In the genomic region with DNA sequence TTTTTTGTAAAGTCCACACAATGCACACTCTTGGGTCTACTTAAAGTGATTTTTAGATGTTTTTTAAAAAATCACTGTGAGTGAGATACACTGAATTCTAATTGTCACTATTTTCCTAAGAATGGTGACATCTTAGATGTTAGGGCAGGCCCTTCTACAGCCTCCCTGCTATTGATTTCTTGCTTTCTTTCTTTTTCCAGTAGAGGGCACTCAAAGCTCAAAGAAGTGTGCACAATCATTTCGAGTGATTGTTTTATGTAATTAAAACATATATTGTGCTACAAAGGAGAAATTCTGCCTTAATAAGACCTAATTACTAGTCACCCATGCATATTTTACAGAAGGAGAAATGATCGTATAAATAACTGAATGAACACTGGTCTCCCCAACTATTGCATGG, we compare ENCODE assay signal across 12 mouse cellular contexts. TPM values are rescaled to one million over a fixed set of nuclear protein-coding genes. Genes with fewer than 3 reads are reported as not detected.
DNase-seq lines count a peak whose midpoint lies in the region; ATAC-seq and TF ChIP-seq lines count a peak whose summit lies in the region.
"Had no signal": no experiment of that assay in that cellular context is flagged by ENCODE, and none has a peak within 500 bp of the region (broad histone marks: within the 10 kb centered on the region; RNA-seq: fewer than 3 reads in every experiment).

No protein-coding gene starts in this region.

- H3K27ac ChIP-seq in CH12.LX (ENCODE audit: insufficient read depth, low read depth) = no peak overlapping the region
- H3K27ac ChIP-seq: midbrain, embryonic 15.5 days had no signal

- no peaks in the 10 kb centered on the region for H3K36me3 ChIP-seq in CH12.LX (replicated peaks in 1 of 2; ENCODE audit: control insufficient read depth in 1 of 2, insufficient read depth in 1 of 2, low read length in 1 of 2)
- H3K36me3 ChIP-seq: midbrain, embryonic 15.5 days had no signal

- ATAC-seq in cerebellum, adult (ENCODE audit: insufficient number of reproducible peaks, low FRiP score, low TSS enrichment) = no peak
- ATAC-seq: intestine, embryonic 16.5 days; midbrain, embryonic 15.5 days had no signal

- in situ Hi-C loops in CH12.LX (cut with MboI; ENCODE audit: low pct_ligation_motif_present, low pct_unique_long_range_greater_than_20kb, low sequenced_read_pairs) = no loop called here

- H3K4me2 ChIP-seq in CH12.LX (ENCODE audit: insufficient read depth, low read depth, poor library complexity, severe bottlenecking) = no peak overlapping the region
- H3K4me2 ChIP-seq: midbrain, embryonic 15.5 days had no signal

- TF ChIP-seq RAD21 in CH12.LX (IDR thresholded peaks at IDR 0.05; ENCODE audit: low read depth, low read length) = peak; percentile 76

- peak; percentile 7 for DNase-seq in cerebellum, adult 9-10 months
- peak; percentile 2 for DNase-seq in kidney, adult 9 months
- no peak for DNase-seq in kidney, postnatal 4 days
- DNase-seq in CH12.LX (ENCODE audit: extremely low read depth) = peak; percentile 26
- peak; percentile 18 for DNase-seq in embryo, embryonic 11 days
- DNase-seq in right cerebral cortex, adult 18-20 months = no peak
- no peak for DNase-seq in gastrocnemius, adult 18-20 months (ENCODE audit: low spot score)
- DNase-seq: lung, adult 18-20 months; thymus, postnatal 4 days had no signal

- peak in 1 of 2 experiments; percentile 65; a peak in 2 of 4 replicates for TF ChIP-seq CTCF in CH12.LX (conservative IDR thresholded peaks at IDR 0.05 in 1 of 2, IDR thresholded peaks at IDR 0.05 in 1 of 2; ENCODE audit: low read depth in 2 of 2, low read length in 2 of 2)

- H3K4me1 ChIP-seq in CH12.LX (ENCODE audit: control insufficient read depth in 1 of 2, insufficient read depth in 2 of 2) = no peaks in the 10 kb centered on the region
- H3K4me1 ChIP-seq: midbrain, embryonic 15.5 days had no signal

- no peak for TF ChIP-seq EP300 in CH12.LX (IDR thresholded peaks at IDR 0.05; ENCODE audit: low read length)

- H3K9me3 ChIP-seq in CH12.LX (replicated peaks; ENCODE audit: low read length) = no peaks in the 10 kb centered on the region
- H3K9me3 ChIP-seq: midbrain, embryonic 15.5 days had no signal

- no peaks in the 10 kb centered on the region for H3K27me3 ChIP-seq in CH12.LX (replicated peaks)
- H3K27me3 ChIP-seq: midbrain, embryonic 15.5 days had no signal

- TF ChIP-seq POLR2A in CH12.LX (IDR thresholded peaks at IDR 0.05; ENCODE audit: low read depth, low read length) = no peak

- no peaks in the 10 kb centered on the region for H3K79me2 ChIP-seq in CH12.LX (replicated peaks; ENCODE audit: control insufficient read depth, extremely low read depth, insufficient read depth, poor library complexity, severe bottlenecking)

- dilution Hi-C loops in CH12.LX (cut with MboI; ENCODE audit: extremely low pct_ligation_motif_present, extremely low pct_unique_long_range_greater_than_20kb, low sequenced_read_pairs) = no loop called here

- no peak overlapping the region for H3K4me3 ChIP-seq in CH12.LX (replicated peaks in 1 of 3; ENCODE audit: low read depth in 2 of 3, low read length in 2 of 3, poor library complexity in 1 of 3)
- H3K4me3 ChIP-seq: midbrain, embryonic 15.5 days had no signal

- no peak overlapping the region for H3K9ac ChIP-seq in CH12.LX (ENCODE audit: insufficient read depth, low read depth)
- H3K9ac ChIP-seq: midbrain, embryonic 15.5 days had no signal

TF ChIP-seq in CH12.LX, 34 proteins besides CTCF, POLR2A, EP300 and RAD21:
- TF ChIP-seq MYC (IDR thresholded peaks at IDR 0.05; ENCODE audit: low read depth, low read length) (no peak), USF1 (IDR thresholded peaks at IDR 0.05; ENCODE audit: low read depth, low read length) (no peak), SMC3 (IDR thresholded peaks at IDR 0.05; ENCODE audit: low read depth, low read length) (peak; percentile 42), NRF1 (IDR thresholded peaks at IDR 0.05; ENCODE audit: low read depth, low read length) (no peak), BHLHE40 (IDR thresholded peaks at IDR 0.05; ENCODE audit: low read depth, low read length) (no peak), CHD2 (IDR thresholded peaks at IDR 0.05; ENCODE audit: low read length) (no peak)

RNA-seq across cellular contexts. Expression of gene Inhba, which starts 25.9 kb away (rescaled TPM):
- total RNA-seq in CH12.LX (2012; rRNA removed) (not detected in 2 replicates), CH12.LX (2014; rRNA removed) (not detected in 2 replicates)
- 0.05 TPM in 1 of 2 replicates, not detected in the other for polyA plus RNA-seq in CH12.LX (2012; ENCODE audit: insufficient read length, low read depth)
- 1 to 10 TPM in 1 of 2 experiments, under 1 TPM in 1; 0.75 to 2.3 TPM for total RNA-seq in gastrocnemius, adult 18-20 months (2021)

Comparison
In these comparisons a context has a peak if more than half of its experiments do, and no peak if none do; other contexts are left out.
1. DNase-seq: peak in cerebellum, adult 9-10 months (single experiment), kidney, adult 9 months (single experiment), CH12.LX (single experiment) and embryo, embryonic 11 days (single experiment); none in kidney, postnatal 4 days (0 of 2), right cerebral cortex, adult 18-20 months (single experiment) and gastrocnemius, adult 18-20 months (single experiment).